Mouse (Mus musculus): ENCODE results near the gene Nisch. TPM values are rescaled to one million over a fixed set of nuclear protein-coding genes. Genes with fewer than 3 reads are reported as not detected.

Gene Nisch
- polyA plus RNA-seq, 1 experiment from 2014 or later = 407 TPM

DNA sequence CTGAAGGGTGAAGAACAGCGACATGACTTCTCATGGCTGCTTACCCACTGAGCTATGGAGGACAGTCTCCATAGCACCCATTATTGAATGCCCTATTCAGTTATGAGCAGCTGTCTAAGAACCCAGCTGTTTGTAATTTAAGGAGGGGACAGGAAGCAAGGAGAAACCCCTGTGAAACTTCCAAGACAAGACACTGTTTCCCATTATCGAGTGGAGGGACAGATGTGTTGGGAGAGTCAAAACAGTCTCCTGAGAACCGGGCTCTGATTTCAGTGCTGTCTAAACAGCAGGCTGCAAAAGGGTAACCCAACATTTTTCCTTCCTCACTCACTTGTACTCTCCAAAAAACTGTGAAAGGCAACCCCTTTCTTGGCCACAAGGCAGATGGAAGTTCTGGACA is 23.8 kb upstream of the Nisch start:
- H3K9me3 ChIP-seq (replicated peaks) = no peaks in the 10 kb centered on the region
- 40% methylated on average over 3 of the region's 3 CpGs for WGBS
- H3K9ac ChIP-seq = no peak overlapping the region
- no peak overlapping the region for H3K4me2 ChIP-seq (replicated peaks)
- peaks cover 13% of the 10 kb centered on the region for H3K4me1 ChIP-seq
- ATAC-seq (ENCODE audit: insufficient number of reproducible peaks, low FRiP score, low TSS enrichment, low read depth) = no peak; the same call in 1 of the 2 replicates
- peaks cover 4% of the 10 kb centered on the region; the same call in 1 of the 2 replicates for H3K36me3 ChIP-seq
- no peaks in the 10 kb centered on the region for H3K27me3 ChIP-seq
- H3K4me3 ChIP-seq (replicated peaks) = no peak overlapping the region
- H3K27ac ChIP-seq (replicated peaks) = peak overlapping the region; percentile 31; the same call in 1 of the 2 replicates

DNA sequence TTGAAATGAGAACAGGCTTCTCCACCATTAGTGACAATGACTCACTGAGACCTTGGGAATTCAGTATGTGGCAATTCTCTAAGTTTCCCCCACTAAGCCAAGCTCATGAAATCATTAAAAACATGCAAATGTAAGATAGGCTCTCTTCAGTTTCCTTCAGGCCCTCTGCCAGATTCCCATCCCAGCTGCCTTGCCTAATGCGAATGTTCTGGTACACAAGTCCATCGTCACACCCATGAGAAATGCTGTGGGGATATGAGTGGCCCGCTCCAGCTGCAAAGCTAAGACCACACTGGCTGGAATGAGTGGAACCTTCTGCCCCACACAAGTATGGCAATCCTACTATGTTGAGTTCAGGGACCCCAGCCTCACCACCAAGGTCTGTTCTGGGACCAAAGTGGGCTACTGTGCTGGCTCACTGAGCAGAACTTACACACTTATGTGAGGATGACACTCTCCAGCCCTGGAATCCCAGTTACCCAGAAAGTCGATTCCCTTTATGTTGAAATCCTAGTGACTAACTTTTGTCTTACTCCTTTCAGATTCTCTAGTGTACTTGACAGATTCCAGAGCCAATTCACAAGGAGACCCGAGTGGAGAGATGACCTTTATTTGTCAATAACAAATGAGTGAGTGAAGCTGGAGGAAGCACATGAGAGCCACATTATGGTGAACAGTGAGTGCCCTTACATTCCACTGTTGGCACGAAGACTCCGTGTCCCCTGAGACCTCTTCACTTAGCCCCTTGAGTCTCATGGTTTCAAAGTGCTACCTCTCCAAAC is 20.5 kb upstream of the Nisch start:
- Histone ChIP-seq H3K27ac (replicated peaks) (peak overlapping the region; percentile 61), H3K9ac (no peak overlapping the region), H3K4me3 (replicated peaks) (no peak overlapping the region), H3K4me1 (peaks cover 17% of the 10 kb centered on the region), H3K4me2 (replicated peaks) (no peak overlapping the region), H3K9me3 (replicated peaks) (no peaks in the 10 kb centered on the region), H3K27me3 (no peaks in the 10 kb centered on the region), H3K36me3 (peaks cover 4% of the 10 kb centered on the region; the same call in 1 of the 2 replicates)
- no peak for ATAC-seq (ENCODE audit: insufficient number of reproducible peaks, low FRiP score, low TSS enrichment, low read depth)
- WGBS = 59% methylated on average over 7 of the region's 7 CpGs

DNA sequence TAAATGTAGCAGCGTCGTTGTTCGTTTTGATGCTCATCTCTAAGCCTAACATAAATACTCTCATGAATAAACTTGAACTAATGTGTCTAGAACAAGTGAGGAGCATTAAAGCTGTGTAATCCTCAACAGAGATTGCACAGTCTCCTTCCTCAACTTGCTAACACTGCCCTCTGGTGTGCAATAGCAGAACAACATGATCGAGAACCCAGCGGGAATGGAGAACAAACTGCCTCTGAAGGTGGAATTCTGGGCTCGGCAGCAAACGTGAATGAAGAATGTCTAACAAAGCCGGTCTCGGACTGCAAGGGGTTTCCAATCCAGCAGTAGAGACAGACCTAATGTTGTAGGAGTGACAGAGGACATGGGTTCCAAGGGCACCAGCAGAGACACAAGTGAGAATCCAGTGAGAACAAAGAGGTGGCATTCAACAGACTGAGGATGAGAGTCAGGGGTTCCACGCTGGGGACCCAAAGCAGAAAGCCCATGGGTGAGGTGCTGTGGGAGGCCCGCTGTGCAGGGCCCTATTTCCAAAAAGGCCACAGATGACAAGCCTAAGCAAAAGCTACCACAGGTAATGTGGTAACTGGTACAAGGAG is 17.3 kb upstream of the Nisch start:
- peaks cover 4% of the 10 kb centered on the region; the same call in 1 of the 2 replicates for H3K36me3 ChIP-seq
- H3K9me3 ChIP-seq (replicated peaks) = no peaks in the 10 kb centered on the region
- H3K9ac ChIP-seq = no peak overlapping the region
- WGBS = 19% methylated on average over 11 of the region's 11 CpGs
- no peak overlapping the region for H3K4me2 ChIP-seq (replicated peaks)
- H3K27me3 ChIP-seq = no peaks in the 10 kb centered on the region
- peaks cover 28% of the 10 kb centered on the region for H3K4me1 ChIP-seq
- H3K27ac ChIP-seq (replicated peaks) = no peak overlapping the region
- no peak for ATAC-seq (ENCODE audit: insufficient number of reproducible peaks, low FRiP score, low TSS enrichment, low read depth)
- H3K4me3 ChIP-seq (replicated peaks) = no peak overlapping the region

DNA sequence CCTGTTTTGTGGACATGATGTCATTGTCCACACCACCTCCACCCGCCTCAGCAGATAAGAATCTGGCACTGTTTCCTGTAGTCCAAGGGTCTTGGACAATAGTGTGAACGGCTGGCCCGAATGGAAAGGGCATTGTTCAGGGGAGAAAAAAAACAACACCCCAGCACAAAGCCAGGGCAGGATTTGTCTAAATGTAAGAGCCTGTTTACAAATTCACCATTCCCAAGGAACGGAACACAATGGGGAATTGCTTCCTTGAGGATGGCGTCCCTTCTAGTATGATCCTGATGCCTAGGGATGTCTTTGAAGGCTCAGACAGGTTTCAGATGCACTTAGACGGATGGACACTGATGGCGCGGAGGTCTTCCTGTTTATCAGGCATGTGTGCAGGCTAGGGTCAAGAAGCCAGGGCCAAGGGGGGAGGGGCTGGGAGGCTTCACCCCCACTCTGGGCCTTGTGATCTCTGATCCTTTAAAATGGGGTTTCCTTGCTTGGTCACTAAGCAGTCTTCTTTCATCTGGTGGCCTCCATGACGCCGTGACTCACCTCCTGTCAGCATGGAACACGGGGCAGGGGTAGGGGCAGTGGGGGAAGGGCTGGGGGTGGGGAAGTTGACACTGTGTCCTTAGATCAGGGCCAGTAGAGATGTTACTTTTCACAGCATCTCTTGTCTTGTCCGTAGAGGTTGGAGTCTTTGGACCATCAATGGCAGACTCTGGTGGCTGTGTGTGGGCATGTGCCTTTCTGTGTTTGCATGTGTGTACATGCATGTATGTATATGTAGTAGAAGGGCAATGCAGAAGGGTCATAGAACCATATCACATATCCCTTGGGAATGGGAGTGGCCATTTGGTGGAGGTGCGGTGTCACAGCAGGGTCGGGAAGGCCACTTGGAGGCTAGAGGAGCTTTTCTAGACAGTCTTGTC is 16.6 kb upstream of the Nisch start:
- Histone ChIP-seq H3K36me3 (peaks cover 4% of the 10 kb centered on the region; the same call in 1 of the 2 replicates), H3K9ac (no peak overlapping the region), H3K4me3 (replicated peaks) (no peak overlapping the region), H3K27me3 (no peaks in the 10 kb centered on the region), H3K4me1 (peaks cover 35% of the 10 kb centered on the region), H3K27ac (replicated peaks) (no peak overlapping the region), H3K4me2 (replicated peaks) (no peak overlapping the region), H3K9me3 (replicated peaks) (no peaks in the 10 kb centered on the region)
- no peak for ATAC-seq (ENCODE audit: insufficient number of reproducible peaks, low FRiP score, low TSS enrichment, low read depth)
- WGBS = 83% methylated on average over 14 of the region's 14 CpGs

DNA sequence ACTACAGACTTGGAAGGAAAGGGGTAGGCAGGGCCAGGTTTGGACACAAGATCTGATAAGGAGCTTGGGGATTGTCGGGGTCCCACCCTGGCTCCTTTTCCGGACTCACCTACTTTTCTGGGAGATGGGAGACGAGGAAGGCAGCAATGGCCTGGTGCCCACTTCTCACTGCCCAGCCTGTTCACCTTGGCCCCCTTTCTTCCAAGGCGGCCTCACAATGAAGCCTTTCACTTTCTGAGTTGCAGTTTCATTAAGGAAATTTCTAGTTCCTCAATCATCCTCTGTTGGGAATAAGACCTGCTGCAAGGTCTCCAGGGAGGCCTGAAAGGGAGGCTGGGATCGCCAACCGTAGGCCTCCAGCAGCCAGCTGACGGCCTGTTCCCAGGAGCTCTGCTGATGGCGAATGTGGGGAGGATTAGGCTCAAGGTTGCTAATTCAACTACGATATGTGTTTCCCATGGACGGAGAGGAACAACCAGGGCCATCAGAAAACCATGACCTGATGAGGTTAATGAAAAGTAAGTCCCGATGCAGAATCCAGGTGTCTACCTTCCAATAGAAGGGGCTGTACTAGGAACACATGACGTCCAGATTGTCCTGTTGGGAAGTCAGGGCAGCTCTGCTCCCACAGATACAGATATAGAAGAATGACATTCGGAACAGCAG is 15.8 kb upstream of the Nisch start:
- Histone ChIP-seq H3K27me3 (no peaks in the 10 kb centered on the region), H3K4me1 (peaks cover 40% of the 10 kb centered on the region), H3K27ac (replicated peaks) (no peak overlapping the region), H3K4me3 (replicated peaks) (no peak overlapping the region), H3K9me3 (replicated peaks) (no peaks in the 10 kb centered on the region), H3K36me3 (no peaks in the 10 kb centered on the region), H3K9ac (no peak overlapping the region), H3K4me2 (replicated peaks) (no peak overlapping the region)
- 81% methylated on average over 13 of the region's 13 CpGs for WGBS
- no peak for ATAC-seq (ENCODE audit: insufficient number of reproducible peaks, low FRiP score, low TSS enrichment, low read depth)

DNA sequence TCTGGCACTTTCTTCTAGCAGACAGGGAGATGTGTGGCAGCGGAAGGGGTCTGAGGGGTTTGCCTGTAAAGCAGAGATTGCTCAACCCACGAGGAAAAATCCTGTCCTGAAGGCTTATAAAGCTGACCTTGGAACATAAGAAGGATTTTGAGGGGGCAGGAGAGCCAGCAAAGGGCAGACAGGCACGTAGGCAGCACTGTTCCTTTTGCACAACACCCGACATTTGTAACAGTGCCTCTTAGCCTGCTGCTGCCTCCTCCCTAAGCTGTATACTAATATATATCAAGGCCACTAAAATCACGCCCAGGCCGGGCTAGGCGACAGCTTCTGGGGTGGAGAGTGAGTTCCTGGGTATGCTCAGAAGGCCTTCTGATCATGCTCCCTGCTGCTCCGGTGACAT is 13.7 kb upstream of the Nisch start:
- no peak overlapping the region for H3K4me3 ChIP-seq (replicated peaks)
- H3K36me3 ChIP-seq = no peaks in the 10 kb centered on the region
- no peak for ATAC-seq (ENCODE audit: insufficient number of reproducible peaks, low FRiP score, low TSS enrichment, low read depth)
- H3K9ac ChIP-seq = no peak overlapping the region
- WGBS = 59% methylated on average over 8 of the region's 8 CpGs
- H3K27ac ChIP-seq (replicated peaks) = no peak overlapping the region
- peaks cover 56% of the 10 kb centered on the region for H3K4me1 ChIP-seq
- no peaks in the 10 kb centered on the region for H3K27me3 ChIP-seq
- no peaks in the 10 kb centered on the region for H3K9me3 ChIP-seq (replicated peaks)
- no peak overlapping the region for H3K4me2 ChIP-seq (replicated peaks)

DNA sequence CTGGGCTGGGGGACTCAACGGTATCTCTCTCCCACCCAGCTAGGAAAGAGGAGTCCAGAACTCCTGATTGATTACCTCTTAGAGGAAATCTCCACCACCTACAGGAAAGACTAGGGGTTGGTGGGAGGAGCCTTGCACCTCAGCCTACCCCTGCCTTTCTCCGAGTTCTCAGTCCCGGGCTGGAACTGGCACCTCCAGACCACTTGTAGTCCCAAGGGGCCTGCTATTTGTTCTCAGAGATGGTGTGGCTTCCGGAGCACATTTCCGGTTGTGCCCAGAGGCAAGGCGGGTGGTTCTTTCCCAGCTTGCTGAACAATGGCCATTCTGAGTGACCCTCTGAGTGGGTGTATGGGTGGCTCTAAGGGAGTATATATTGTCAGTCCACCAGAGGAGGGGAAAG is 11.5 kb upstream of the Nisch start:
- 74% methylated on average over 6 of the region's 6 CpGs for WGBS
- Histone ChIP-seq H3K27me3 (no peaks in the 10 kb centered on the region), H3K36me3 (no peaks in the 10 kb centered on the region), H3K9ac (no peak overlapping the region), H3K4me2 (replicated peaks) (no peak overlapping the region), H3K9me3 (replicated peaks) (no peaks in the 10 kb centered on the region), H3K4me3 (replicated peaks) (no peak overlapping the region), H3K4me1 (peaks cover 65% of the 10 kb centered on the region), H3K27ac (replicated peaks) (no peak overlapping the region)
- ATAC-seq (ENCODE audit: insufficient number of reproducible peaks, low FRiP score, low TSS enrichment, low read depth) = no peak

DNA sequence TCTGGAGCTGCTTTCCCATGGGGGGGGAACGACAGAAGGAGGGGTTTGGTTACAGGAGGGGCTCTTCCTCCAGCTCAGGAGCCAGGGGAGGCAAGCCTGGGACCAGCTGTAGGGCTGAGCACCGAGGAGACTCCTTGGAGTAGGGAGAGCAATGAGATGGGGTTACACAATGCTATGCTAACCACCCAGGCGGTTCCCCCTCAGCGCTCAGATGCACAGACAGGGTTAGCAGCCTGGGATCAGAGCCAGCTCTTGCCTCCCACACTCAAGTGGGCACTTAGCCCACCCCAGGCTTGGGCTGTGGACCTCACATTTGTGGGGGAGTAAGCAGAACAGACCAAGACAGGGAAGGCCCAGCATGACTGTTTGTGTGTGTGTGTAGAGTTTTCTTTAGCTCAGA is 10.2 kb upstream of the Nisch start:
- WGBS = 31% methylated on average over 4 of the region's 4 CpGs
- H3K27ac ChIP-seq (replicated peaks) = peak overlapping the region; percentile 68
- H3K36me3 ChIP-seq = no peaks in the 10 kb centered on the region
- H3K9ac ChIP-seq = no peak overlapping the region
- H3K27me3 ChIP-seq = no peaks in the 10 kb centered on the region
- no peaks in the 10 kb centered on the region for H3K9me3 ChIP-seq (replicated peaks)
- peaks cover 67% of the 10 kb centered on the region for H3K4me1 ChIP-seq
- H3K4me3 ChIP-seq (replicated peaks) = no peak overlapping the region
- no peak overlapping the region for H3K4me2 ChIP-seq (replicated peaks)
- ATAC-seq (ENCODE audit: insufficient number of reproducible peaks, low FRiP score, low TSS enrichment, low read depth) = peak; percentile 87

DNA sequence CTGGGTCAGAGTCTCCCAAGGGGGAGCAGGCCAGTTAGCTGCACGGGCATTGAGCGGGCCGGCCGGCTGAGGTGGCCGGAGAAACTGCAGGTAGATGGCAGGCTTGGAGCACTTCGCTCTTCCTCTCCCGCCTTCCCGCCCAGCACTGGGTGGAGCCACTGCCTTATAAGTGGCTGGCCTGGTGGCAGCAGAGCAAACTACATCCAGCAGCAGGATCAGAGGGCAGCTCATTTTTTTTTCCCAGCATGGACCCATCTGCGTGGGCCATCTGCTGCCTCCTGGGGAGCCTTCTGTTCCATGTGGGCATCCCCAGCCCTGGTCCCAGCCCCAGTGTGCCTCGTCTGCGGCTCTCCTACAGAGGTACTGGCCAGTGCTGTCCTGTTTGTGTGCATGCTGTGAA is 920 bp upstream of the Nisch start, which contains the start of gene Sema3g:
Sema3g (plus strand) TSS at position 195 of the 400 bp plus-strand sequence.
- 0 out of 2 replicates have a peak, but pooled peaks have one; percentile 39 for ATAC-seq (ENCODE audit: insufficient number of reproducible peaks, low FRiP score, low TSS enrichment, low read depth)
- peak within 1 kb of the TSS; percentile 24 for H3K4me2 ChIP-seq (replicated peaks)
- H3K9ac ChIP-seq = no peak within 1 kb of the TSS
- no peak within 1 kb of the TSS for H3K27ac ChIP-seq (replicated peaks)
- H3K4me3 ChIP-seq (replicated peaks) = no peak within 1 kb of the TSS; the same call in 1 of the 2 replicates
- H3K36me3 ChIP-seq = no peaks in the 10 kb centered on the region
- peaks cover 24% of the 10 kb centered on the region for H3K4me1 ChIP-seq
- 14% methylated on average over 11 of the region's 11 CpGs for WGBS
- no peaks in the 10 kb centered on the region for H3K9me3 ChIP-seq (replicated peaks)
- no peaks in the 10 kb centered on the region; the same call in 1 of the 2 replicates for H3K27me3 ChIP-seq

DNA sequence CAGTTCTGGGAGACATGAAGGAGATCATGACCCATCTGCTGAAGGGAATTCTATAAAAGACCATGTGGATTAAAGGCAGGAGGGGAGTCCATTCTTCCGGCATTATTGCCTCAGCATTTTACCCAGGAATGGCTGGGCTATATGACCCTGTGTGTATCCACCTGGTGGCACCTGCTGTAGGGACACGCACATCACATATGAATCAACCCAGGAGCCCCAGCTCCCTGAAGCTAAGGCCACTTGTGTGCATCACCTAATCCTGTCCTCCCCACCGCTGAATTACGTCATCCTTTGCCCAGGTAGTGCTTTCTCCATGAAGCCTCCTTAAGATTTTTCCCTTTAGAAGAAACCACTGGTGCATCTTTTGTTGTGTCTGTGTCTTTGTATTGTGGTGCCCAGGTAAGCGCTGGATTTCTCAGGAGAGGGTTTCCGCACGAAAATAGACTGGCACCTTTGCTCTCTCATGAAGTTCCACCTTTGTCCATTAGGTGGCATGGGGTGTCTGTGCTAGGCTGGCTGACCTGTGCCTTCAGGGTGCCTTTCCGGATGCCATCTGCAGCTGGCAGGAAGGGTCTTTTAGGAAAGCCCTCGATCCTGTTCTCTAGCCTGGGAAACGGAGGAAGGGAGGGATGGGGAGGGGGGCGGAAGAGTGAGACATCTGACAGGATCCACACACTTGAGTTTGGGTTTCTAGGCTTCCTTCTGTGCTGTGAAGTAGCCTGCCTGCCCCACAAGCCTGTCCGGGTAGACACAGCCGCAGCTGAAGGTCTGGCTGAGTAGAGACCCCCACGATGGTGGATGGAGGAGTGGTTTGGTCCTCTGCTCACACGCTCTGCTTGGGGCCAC is 1.4 kb downstream of the Nisch start:
- Histone ChIP-seq H3K9ac (no peak overlapping the region), H3K27ac (replicated peaks) (0 out of 2 replicates have a peak overlapping the region, but pooled peaks have one; percentile 17)
- peak; percentile 48; the same call in 1 of the 2 replicates for ATAC-seq (ENCODE audit: insufficient number of reproducible peaks, low FRiP score, low TSS enrichment, low read depth)

More for the DNA sequence above, 1.4 kb downstream of the Nisch start:
- Histone ChIP-seq H3K36me3 (no peaks in the 10 kb centered on the region), H3K9me3 (replicated peaks) (no peaks in the 10 kb centered on the region), H3K27me3 (no peaks in the 10 kb centered on the region), H3K4me2 (replicated peaks) (no peak overlapping the region), H3K4me1 (peaks cover 30% of the 10 kb centered on the region), H3K4me3 (replicated peaks) (no peak overlapping the region)
- 29% methylated on average over 15 of the region's 15 CpGs for WGBS

All from embryonic facial prominence, embryonic 15.5 days (tissue).